Mouse (Mus musculus): ENCODE results near the gene Itln1. TPM values are rescaled to one million over a fixed set of nuclear protein-coding genes. Genes with fewer than 3 reads are reported as not detected.
"Not testable (repeated sequence)": the region's sequence is repeated elsewhere in the genome, so short reads cannot be mapped to it uniquely, and the experiment has no call there.

Gene Itln1
- total RNA-seq, 2 experiments from 2014 or later, result not detected

DNA sequence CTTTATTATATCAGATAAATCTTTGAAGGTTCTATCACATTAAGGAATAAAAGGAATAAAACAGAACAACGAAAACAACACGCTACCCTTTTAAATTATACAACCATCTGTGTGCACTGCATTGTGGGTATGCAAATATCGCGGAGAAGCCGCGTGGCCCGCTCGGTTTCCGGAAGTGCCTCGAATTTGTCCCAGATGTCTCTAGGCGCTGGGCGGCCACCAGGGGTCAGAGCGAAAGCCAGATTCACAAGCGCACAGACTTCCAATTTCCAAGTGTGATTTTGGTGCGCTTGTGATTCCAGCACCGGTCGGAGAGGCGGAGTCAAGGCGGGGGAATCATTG, 31.9 kb downstream of the Itln1 start, which contains the start of gene Alyref2:
Alyref2 (plus strand) TSS at position 229 of the 342 bp plus-strand sequence.
- peak; percentile 89 for TF ChIP-seq CTCF (conservative IDR thresholded peaks at IDR 0.05)
- DNase-seq (ENCODE audit: low spot score in 2 of 2), result peak; percentile 92
- Histone ChIP-seq H3K27ac (peak within 1 kb of the TSS; percentile 95), H3K4me3 (peak within 1 kb of the TSS; percentile 82)

DNA sequence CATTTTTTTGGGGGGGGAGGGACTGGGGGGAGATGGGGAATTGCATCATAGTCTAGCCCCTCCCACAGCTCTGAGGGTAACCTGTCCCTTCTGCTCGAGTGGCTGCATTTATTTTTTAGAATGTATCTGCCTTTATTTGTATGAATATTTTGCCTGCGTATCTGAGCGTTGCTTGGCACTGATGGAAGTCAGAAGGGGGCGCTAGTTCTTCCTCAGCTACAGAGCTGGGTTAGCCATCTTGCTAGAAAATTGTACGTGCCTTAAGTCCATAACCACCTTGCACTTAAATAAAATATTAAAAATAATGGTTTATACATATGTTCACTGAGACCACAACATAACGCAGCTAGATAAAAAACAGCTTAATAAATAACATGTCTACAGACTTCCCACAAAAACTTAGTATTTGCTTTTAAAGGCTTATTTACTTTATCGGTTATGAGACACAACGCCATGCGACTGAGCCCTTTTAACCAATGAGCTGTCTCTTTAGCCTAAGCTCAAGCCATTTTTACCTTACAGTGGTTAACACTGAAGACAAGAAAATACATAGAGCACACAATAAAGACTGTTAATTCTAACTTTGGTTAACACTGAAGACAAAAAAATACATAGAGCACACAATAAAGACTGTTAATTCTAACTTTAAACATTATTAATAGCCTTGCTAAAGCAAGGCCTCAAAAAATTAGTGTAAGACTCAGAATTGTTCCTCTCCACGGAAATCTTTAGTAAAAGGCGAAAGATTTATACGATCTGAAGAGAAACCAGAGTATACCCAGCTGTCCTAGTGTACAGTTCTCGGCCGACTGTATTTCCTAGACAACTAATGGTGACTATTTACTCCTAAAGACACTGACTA, 32.5 kb downstream of the Itln1 start:
- DNase-seq (ENCODE audit: low spot score in 2 of 2), result no peak
- peak; percentile 67 for TF ChIP-seq CTCF (conservative IDR thresholded peaks at IDR 0.05)
- Histone ChIP-seq H3K4me3 (peak overlapping the region; percentile 82), H3K27ac (peak overlapping the region; percentile 95)

DNA sequence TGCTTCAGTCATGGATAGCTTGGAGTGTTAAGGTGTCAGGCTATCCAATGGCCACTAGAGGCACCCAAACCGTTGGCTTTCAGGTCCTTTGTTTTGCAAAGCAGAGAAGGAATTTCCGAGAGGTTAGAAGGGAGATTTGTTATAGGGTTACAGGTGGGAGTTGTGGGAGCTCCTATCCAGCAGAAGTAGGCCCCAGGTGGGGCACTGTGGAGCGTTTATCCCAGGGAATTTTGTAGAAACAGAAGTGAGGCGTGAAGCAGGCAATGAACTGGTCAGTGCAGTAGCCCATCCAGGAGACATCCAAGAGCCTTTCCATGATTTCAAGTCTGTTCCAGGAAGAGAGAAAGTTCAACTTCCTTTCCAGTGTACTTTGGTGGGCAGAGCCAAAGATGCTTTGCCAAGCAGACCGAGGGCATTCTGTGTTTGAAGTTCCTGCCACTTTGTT, 33.4 kb downstream of the Itln1 start:
- DNase-seq (ENCODE audit: low spot score in 2 of 2), result no peak

DNA sequence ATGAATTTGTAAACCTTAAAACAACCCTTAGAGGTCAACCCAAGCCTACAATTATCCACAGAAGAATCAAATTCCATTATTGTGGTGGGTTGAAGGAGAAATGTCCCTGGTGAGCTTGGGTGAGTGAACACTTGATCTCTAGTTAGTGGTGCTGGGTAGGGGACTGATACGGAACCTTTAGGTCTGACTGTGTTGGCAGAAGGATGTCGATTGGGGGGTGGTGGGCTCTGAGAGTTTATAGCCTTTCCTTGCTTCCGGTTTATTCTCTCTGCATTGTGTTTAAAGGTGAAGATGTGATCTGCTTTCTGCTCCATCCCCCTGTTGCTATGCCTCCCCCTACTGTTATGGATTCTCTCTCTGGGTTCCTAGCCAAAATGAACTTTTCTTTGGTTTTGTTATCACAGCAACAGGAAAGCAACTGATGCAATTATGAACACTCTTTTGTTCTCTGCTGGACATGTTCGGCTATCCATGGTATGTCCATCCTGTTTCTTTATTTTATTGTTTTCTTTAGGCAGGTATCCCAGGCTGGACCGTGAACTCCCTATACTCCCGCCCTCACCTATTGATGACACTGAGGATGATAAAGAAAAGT, 34.0 kb downstream of the Itln1 start:
- Histone ChIP-seq H3K4me3 (no peak overlapping the region), H3K27ac (no peak overlapping the region)
- no peak for TF ChIP-seq CTCF (conservative IDR thresholded peaks at IDR 0.05)
- no peak for DNase-seq (ENCODE audit: low spot score in 2 of 2)

More for the DNA sequence above, 33.4 kb downstream of the Itln1 start:
- H3K27ac ChIP-seq, result no peak overlapping the region
- peak; percentile 79 for TF ChIP-seq CTCF (conservative IDR thresholded peaks at IDR 0.05)
- H3K4me3 ChIP-seq, result no peak overlapping the region

DNA sequence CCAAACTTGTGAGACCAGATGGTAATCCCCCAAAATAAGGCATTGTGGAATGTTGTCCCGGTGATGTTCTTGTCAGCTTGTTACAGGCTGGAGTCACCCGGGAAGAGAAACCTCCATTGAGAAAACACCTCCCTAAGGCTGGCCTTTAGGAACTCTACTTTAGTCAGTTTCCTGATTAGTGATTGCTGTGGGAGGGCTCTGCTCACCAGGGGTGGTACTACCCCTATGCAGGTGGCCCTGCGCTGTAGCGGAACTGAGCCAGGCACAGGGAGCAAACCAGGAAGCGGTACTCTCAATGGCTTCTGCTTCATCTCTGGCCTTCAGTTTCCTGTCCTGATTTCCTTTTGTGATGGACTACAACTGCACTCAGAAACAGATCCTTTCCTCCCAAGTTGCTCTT, 35.2 kb downstream of the Itln1 start:
- no peak for TF ChIP-seq CTCF (conservative IDR thresholded peaks at IDR 0.05)
- H3K27ac ChIP-seq, result no peak overlapping the region
- H3K4me3 ChIP-seq, result no peak overlapping the region
- DNase-seq (ENCODE audit: low spot score in 2 of 2), result no peak

DNA sequence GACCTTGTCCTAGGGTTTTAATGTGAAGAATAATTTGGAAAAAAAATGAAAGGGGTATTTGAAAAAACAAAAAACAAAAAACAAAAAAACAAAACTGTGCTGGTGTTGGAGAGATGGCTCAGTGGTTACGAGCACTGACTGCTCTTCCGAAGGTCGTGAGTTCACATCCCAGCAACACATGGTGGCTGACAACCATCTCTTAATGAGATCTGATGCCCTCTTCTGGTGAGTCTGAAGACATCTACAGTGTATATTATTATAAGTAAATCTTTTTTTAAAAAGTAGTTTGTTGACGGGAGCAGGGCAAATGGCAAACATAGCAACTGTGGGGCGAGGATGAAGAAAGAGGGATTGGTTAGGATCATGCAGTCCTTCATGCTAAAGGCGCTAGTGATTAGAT, 39.7 kb downstream of the Itln1 start:
- Histone ChIP-seq H3K4me3 (no peak overlapping the region), H3K27ac (no peak overlapping the region)
- TF ChIP-seq CTCF (conservative IDR thresholded peaks at IDR 0.05), result peak; percentile 12; the same call in 1 of the 2 replicates
- no peak for DNase-seq (ENCODE audit: low spot score in 2 of 2)

DNA sequence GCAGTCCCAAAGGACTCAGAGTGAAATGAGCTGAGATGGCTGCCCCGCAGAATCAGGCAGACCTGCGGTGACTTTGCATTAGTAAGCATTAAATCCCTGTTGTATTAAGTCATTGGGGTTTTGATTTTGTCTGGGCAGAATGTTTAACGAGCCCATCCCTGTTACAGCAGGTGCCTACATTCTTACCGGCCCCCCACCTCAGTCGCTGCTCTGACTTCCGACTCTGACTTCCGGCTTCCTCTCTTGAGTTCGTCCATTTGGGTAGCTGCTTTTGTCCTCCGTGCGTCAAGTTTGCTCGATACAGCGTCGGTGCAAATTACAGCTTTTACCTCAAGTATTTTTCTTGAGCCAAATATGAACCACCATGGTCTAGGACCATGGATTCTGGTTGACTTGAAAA, 40.9 kb downstream of the Itln1 start:
- Histone ChIP-seq H3K4me3 (no peak overlapping the region), H3K27ac (no peak overlapping the region)
- DNase-seq (ENCODE audit: low spot score in 2 of 2), result no peak
- no peak for TF ChIP-seq CTCF (conservative IDR thresholded peaks at IDR 0.05)

DNA sequence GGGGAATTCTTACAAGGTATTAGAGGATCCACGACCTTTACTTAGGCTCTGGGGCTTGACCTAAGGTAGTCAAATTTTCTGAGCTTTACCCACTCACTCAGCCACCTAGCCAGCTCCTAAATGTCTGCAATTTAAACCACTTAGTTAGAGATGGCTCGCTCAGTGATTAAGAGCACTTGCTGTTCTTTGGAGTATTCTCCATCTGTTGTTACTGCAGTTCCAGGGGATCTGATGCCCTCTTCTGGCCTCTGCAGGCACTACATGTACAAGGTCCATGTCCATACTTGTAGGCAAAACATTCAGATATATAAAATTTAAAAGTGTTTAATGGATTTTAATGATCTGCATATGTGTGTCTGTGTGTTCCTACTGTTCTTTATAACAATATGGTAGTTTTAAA, 56.1 kb downstream of the Itln1 start:
- peak; percentile 71 to 78 for DNase-seq (ENCODE audit: low spot score in 2 of 2)
- peak; percentile 96 for TF ChIP-seq CTCF (conservative IDR thresholded peaks at IDR 0.05)

DNA sequence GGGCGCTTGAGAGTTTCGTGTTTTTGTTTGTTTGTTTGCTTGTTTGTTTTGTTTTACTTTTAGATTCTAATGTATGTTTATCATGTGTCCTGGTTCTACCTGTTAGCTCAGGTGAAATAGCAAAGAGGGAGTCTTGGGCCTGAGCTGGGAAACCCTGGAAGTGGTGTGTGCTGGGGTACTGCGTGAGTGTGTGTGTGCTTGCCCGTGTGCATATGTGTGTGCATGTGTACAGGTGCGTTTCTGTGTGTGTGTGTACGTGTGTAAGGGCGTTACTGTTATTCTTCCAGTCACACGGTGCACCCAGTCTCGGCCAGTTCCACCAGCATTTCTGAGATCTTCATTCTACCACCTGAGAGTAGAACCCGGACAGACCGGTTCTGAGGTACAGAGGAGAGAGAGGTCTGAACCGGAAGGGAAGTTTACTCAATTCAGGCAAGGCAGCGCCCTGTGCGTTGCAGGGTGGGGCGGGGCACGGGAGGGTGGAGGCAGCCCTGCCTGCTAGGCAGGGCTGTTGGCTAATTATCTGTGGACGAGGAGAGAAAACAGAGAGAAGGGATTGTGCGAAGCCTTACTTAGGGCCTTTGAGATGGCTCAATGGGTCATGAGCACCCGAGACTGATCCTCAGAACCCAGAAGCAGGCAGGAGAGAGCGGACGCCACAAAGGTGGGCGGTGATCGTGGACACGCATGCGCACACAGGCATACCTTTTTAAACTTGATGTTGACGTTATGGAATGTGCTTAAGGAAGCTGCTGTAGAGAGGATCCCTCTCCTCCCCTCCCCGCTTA, 57.1 kb downstream of the Itln1 start:
- Histone ChIP-seq H3K4me3 (peak overlapping the region; percentile 22; the same call in 1 of the 2 replicates), H3K27ac (no peak overlapping the region)
- TF ChIP-seq CTCF (conservative IDR thresholded peaks at IDR 0.05), result no peak
- DNase-seq (ENCODE audit: low spot score in 2 of 2), result no peak

More for the DNA sequence above, 56.1 kb downstream of the Itln1 start:
- H3K27ac ChIP-seq, result no peak overlapping the region
- no peak overlapping the region for H3K4me3 ChIP-seq

DNA sequence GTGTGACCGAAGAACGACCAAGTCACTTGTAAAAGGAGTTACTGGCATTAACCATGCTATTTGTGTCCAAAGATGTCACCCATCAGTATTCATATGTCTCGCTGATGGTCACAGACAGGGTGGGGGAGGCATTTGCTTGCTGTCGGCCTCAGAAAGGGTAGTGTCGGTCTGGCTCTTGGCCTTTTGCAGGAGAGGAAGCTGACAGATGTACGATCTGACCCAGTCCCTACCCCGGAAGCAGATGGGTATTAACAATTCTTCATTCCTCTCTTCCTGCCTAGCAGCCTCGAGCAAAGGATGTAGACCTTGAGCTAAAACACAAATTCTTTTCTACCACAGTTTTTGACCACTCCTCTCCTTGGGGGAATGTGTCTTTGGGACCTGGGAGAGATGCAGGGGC, 58.0 kb downstream of the Itln1 start:
- TF ChIP-seq CTCF (conservative IDR thresholded peaks at IDR 0.05), result no peak
- Histone ChIP-seq H3K4me3 (no peak overlapping the region), H3K27ac (no peak overlapping the region)
- no peak for DNase-seq (ENCODE audit: low spot score in 2 of 2)

DNA sequence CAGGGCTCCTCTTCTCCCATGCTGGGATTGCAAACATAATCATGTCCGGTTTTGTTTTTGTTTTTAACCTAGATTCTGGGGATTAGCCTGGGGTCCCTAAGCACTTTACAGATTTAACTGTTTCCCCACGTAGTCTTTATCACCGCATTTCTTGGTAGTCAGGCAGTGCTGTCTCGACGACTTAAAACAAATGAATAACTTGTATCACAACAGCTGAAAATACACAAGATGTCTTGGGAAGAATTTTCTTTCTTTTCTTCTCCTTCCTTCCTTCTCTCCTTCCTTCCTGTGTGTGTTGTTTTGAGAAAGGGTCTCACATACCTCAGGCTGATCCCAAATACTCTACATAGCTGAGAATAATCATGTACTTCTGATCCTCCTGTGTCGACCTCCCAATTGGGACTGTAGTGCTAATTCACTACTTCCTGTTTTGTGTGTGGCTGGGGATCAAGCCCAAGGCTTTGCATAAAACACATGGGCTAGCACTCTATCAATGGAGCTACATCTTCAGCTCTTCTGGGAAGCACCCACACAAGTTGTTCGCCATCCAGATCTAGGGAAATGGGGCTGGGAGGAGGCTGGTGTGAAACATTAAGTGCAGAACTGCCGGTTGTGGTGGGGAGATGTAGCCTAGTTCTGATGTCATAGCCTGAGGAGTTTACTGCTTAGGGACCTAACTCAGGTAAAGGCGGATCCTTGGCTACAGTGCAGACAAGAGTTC, 61.0 kb downstream of the Itln1 start:
- H3K27ac ChIP-seq, result no peak overlapping the region
- TF ChIP-seq CTCF (conservative IDR thresholded peaks at IDR 0.05), result no peak
- DNase-seq (ENCODE audit: low spot score in 2 of 2), result no peak
- no peak overlapping the region for H3K4me3 ChIP-seq

DNA sequence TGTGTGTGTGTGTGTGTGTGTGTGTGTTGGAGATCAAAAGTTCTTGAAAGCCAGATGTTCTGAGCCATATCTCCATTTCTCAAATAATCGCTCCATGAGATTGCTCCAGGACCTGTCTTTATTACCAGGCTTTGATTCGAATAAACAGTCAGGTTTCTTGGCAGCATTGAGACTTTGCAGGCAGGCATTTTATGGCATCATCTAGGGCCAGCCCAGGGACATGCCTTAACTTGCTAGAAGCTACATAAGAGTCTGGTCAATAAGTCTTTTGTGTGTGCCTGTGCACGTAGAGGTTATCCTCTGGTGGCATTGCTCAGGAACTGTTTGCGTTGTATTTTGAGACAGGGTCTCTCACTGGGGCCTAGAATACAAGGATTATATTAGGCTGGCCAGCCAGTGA, 61.6 kb downstream of the Itln1 start:
- no peak for DNase-seq (ENCODE audit: low spot score in 2 of 2)

DNA sequence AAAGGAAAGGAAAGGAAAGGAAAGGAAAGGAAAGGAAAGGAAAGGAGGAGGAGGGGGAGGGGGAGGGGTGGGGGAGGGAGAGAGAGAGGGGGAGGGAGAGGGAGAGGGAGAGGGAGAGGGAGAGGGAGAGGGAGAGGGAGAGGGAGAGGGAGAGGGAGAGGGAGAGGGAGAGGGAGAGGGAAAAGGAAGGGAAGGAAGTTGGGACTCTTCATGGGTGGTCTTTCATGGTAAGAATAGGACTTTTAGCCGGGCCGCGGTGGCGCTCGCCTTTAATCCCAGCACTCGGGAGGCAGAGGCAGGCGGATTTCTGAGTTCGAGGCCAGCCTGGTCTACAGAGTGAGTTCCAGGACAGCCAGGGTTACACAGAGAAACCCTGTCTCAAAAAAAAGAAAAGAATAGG, 63.2 kb downstream of the Itln1 start:
- H3K4me3 ChIP-seq; H3K27ac ChIP-seq; DNase-seq (ENCODE audit: low spot score in 2 of 2): not testable (repeated sequence)

More for the DNA sequence above, 61.6 kb downstream of the Itln1 start:
- H3K27ac ChIP-seq, result no peak overlapping the region
- no peak for TF ChIP-seq CTCF (conservative IDR thresholded peaks at IDR 0.05)
- no peak overlapping the region for H3K4me3 ChIP-seq
